In genomic region chr2:164781876-164782275, GRCm38 (mm10) we compare ENCODE assay signal across 20 mouse cellular contexts. TPM values are rescaled to one million over a fixed set of nuclear protein-coding genes. Genes with fewer than 3 reads are reported as not detected.
DNase-seq lines count a peak whose midpoint lies in the region.
"Had no signal": no experiment of that assay in that cellular context is flagged by ENCODE, and none has a peak within 500 bp of the region (broad histone marks: within the 10 kb centered on the region; RNA-seq: fewer than 3 reads in every experiment).

No protein-coding gene starts in this region.

- peak; percentile 83 for DNase-seq in gastrocnemius, adult 18-20 months (ENCODE audit: low spot score)
- DNase-seq in gastrocnemius, postnatal 4 days (ENCODE audit: low spot score in 2 of 2), result no peak
- DNase-seq in gastrocnemius, adult 8-10 months (ENCODE audit: low spot score in 2 of 2), result peak; percentile 74 to 85
- peak; percentile 69 for DNase-seq in gastrocnemius, postnatal 14 days
- peak; percentile 94 for DNase-seq in skeletal muscle tissue, adult 2 months (ENCODE audit: low read depth, low spot score)
- DNase-seq in kidney, postnatal 4 days, result no peak
- no peak for DNase-seq in lung, postnatal 36 days
- no peak for DNase-seq in spleen, postnatal 4 days (ENCODE audit: low spot score in 2 of 2)
- DNase-seq: adrenal gland, postnatal 10 days; adrenal gland, postnatal 36 days; cerebellum, adult 8-10 months; cerebellum, postnatal 10 days; cerebellum, postnatal 36 days; embryo, embryonic 11 days; forebrain, postnatal 0 days; heart, adult 2 months; kidney, adult 11 months had no signal

- intact Hi-C loops in gastrocnemius, postnatal 14 days (cut with DNase I; ENCODE audit: low total_unique reads), result no loop called here

RNA-seq across cellular contexts. Expression of gene Tnnc2, which starts 2.1 kb away (rescaled TPM):
- total RNA-seq in gastrocnemius, adult 18-20 months (2021), result over 10,000 TPM; 18,106 to 19,583 TPM
- total RNA-seq in gastrocnemius, postnatal 4 days (2021), result over 10,000 TPM; 10,138 to 10,688 TPM
- total RNA-seq in gastrocnemius, adult 8-10 months (2022), result over 10,000 TPM; 10,643 to 17,408 (median 13,587) TPM
- total RNA-seq in gastrocnemius, postnatal 14 days (2021), result over 10,000 TPM; 14,912 to 15,737 TPM
- total RNA-seq: granulocyte monocyte progenitor cell, adult 5-6 weeks; heart, postnatal 25 days; MEL had no signal

RNA-seq across cellular contexts. Expression of gene Snx21, which starts 3.7 kb away (rescaled TPM):
- 10 to 100 TPM; 20.0 to 24.3 TPM for total RNA-seq in gastrocnemius, adult 18-20 months (2021)
- 10 to 100 TPM; 23.4 to 24.6 TPM for total RNA-seq in gastrocnemius, postnatal 4 days (2021)
- total RNA-seq in gastrocnemius, adult 8-10 months (2022), result 10 to 100 TPM; 23.5 to 24.8 (median 24.4) TPM
- 10 to 100 TPM; 18.0 to 18.7 TPM for total RNA-seq in gastrocnemius, postnatal 14 days (2021)

RNA-seq across cellular contexts. Expression of gene Ube2c, which starts 12.2 kb away (rescaled TPM):
- total RNA-seq in gastrocnemius, adult 18-20 months (2021), result under 1 TPM; 0.41 to 0.50 TPM
- 10 to 100 TPM; 26.8 to 34.0 TPM for total RNA-seq in gastrocnemius, postnatal 4 days (2021)
- under 1 TPM in 3 of 4 experiments, not detected in 1; 0.29 to 0.38 (median 0.38) TPM for total RNA-seq in gastrocnemius, adult 8-10 months (2022)
- total RNA-seq in gastrocnemius, postnatal 14 days (2021), result 1 to 10 TPM; 6.9 to 8.1 TPM

RNA-seq across cellular contexts. Expression of gene Acot8, which starts 22.8 kb away (rescaled TPM):
- 1 to 10 TPM; 8.0 to 8.2 TPM for total RNA-seq in gastrocnemius, adult 18-20 months (2021)
- 10 to 100 TPM; 12.8 to 14.0 TPM for total RNA-seq in gastrocnemius, postnatal 4 days (2021)
- total RNA-seq in gastrocnemius, adult 8-10 months (2022), result 10 to 100 TPM in 1 of 4 experiments, 1 to 10 TPM in 3; 8.1 to 10.9 (median 8.4) TPM
- 1 to 10 TPM; 9.0 to 9.7 TPM for total RNA-seq in gastrocnemius, postnatal 14 days (2021)

RNA-seq across cellular contexts. Expression of gene Zswim3, which starts 23.0 kb away (rescaled TPM):
- 1 to 10 TPM; 1.5 TPM for total RNA-seq in gastrocnemius, adult 18-20 months (2021)
- total RNA-seq in gastrocnemius, postnatal 4 days (2021), result 1 to 10 TPM; 1.5 to 1.6 TPM
- 1 to 10 TPM in 3 of 4 experiments, under 1 TPM in 1; 0.90 to 1.7 (median 1.2) TPM for total RNA-seq in gastrocnemius, adult 8-10 months (2022)
- 1 to 10 TPM; 1.1 to 1.2 TPM for total RNA-seq in gastrocnemius, postnatal 14 days (2021)

Comparison
In these comparisons a context has a peak if more than half of its experiments do, and no peak if none do; other contexts are left out.
1. DNase-seq: peak in gastrocnemius, adult 18-20 months (single experiment), gastrocnemius, adult 8-10 months (2 of 2), gastrocnemius, postnatal 14 days (single experiment) and skeletal muscle tissue, adult 2 months (single experiment); none in gastrocnemius, postnatal 4 days (0 of 2), kidney, postnatal 4 days (0 of 2), lung, postnatal 36 days (single experiment) and spleen, postnatal 4 days (0 of 2).
2. RNA of gene Ube2c, which starts 12.2 kb away (total RNA-seq): 26.8 to 34.0 TPM in gastrocnemius, postnatal 4 days and 6.9 to 8.1 TPM in gastrocnemius, postnatal 14 days; 0.41 to 0.50 TPM in gastrocnemius, adult 18-20 months and 0.29 to 0.38 TPM in gastrocnemius, adult 8-10 months; every median in the first group is over 4 times any median in the second.